Mouse (Mus musculus) layer of hippocampus, adult 9-10 months (tissue): Measurements from ENCODE around the gene Plpp3.

Experiments used
- DNase-seq: peaks from one replicate; pipeline ENCODE4 v3.0.0; 2022; ENCODE audit warnings: low spot score

Gene Plpp3

GRCm38 (mm10) chr4:105157276-105158168, at the start of gene Plpp3:
Gene Plpp3, plus strand, starts transcription at chr4:105157347.
- DNase-seq = no peak

- DNase-seq = no peak
Measured at GRCm38 (mm10) chr4:105107943-105108640, 49.1 kb upstream of the Plpp3 start.

GRCm38 (mm10) chr4:105108641-105109198, 48.4 kb upstream of the Plpp3 start:
- no peak for DNase-seq

GRCm38 (mm10) chr4:105109199-105109989, 47.8 kb upstream of the Plpp3 start, which contains the start of gene Prkaa2:
Gene Prkaa2, minus strand, starts transcription at chr4:105109890.
- peak; percentile 30 for DNase-seq

- no peak for DNase-seq
Measured at GRCm38 (mm10) chr4:105109990-105110683, 47.0 kb upstream of the Plpp3 start.

- DNase-seq = no peak
Measured at GRCm38 (mm10) chr4:105110684-105111035, 46.5 kb upstream of the Plpp3 start.

GRCm38 (mm10) chr4:105111770-105112169, 45.4 kb upstream of the Plpp3 start:
- no peak for DNase-seq

GRCm38 (mm10) chr4:105113042-105113441, 44.1 kb upstream of the Plpp3 start:
- no peak for DNase-seq

- no peak for DNase-seq
Measured at GRCm38 (mm10) chr4:105113468-105113867, 43.7 kb upstream of the Plpp3 start.

- DNase-seq = no peak
Measured at GRCm38 (mm10) chr4:105121081-105121480, 36.1 kb upstream of the Plpp3 start.

GRCm38 (mm10) chr4:105122429-105122828, 34.7 kb upstream of the Plpp3 start:
- DNase-seq = peak; percentile 51

GRCm38 (mm10) chr4:105129212-105129611, 27.9 kb upstream of the Plpp3 start:
- no peak for DNase-seq

- DNase-seq = no peak
Measured at GRCm38 (mm10) chr4:105131756-105132314, 25.3 kb upstream of the Plpp3 start.

GRCm38 (mm10) chr4:105133350-105134050, 23.6 kb upstream of the Plpp3 start:
- DNase-seq = no peak

- no peak for DNase-seq
Measured at GRCm38 (mm10) chr4:105149492-105149891, 7.7 kb upstream of the Plpp3 start.

GRCm38 (mm10) chr4:105151911-105152690, 5.0 kb upstream of the Plpp3 start:
- peak; percentile 90 for DNase-seq

- no peak for DNase-seq
Measured at GRCm38 (mm10) chr4:105153227-105153626, 3.9 kb upstream of the Plpp3 start.

- DNase-seq = no peak
Measured at GRCm38 (mm10) chr4:105156281-105156680, 866 bp upstream of the Plpp3 start.

GRCm38 (mm10) chr4:105156955-105157275, 232 bp upstream of the Plpp3 start:
- no peak for DNase-seq

GRCm38 (mm10) chr4:105158169-105158555, 1.0 kb downstream of the Plpp3 start:
- DNase-seq = no peak
